Mouse (Mus musculus) heart, embryonic 14.5 days (tissue): ENCODE measurements around the gene Pradc1. TPM values are rescaled to one million over a fixed set of nuclear protein-coding genes. Genes with fewer than 3 reads are reported as not detected.

Source experiments
- ATAC-seq: fragments of 200-750 bp; cut with Nextera tagmentation; 2 replicates; pipeline ENCODE4 v1.8.0; 2017; ENCODE audit warnings: low read depth, moderate TSS enrichment; ENCODE audit not compliant: insufficient number of reproducible peaks, insufficient read depth, low FRiP score
- H3K27ac ChIP-seq, 2 experiments: fragments of 200-500 bp in 1 of 2; fragments of 300-500 bp in 1 of 2; sonication (generic) in 1 of 2; replicated peaks in 1 of 2; 2 replicates each; pipeline ENCODE4 v1.5.1; 2012 to 2014; ENCODE audit warnings: low read depth in 2 of 2, low read length in 2 of 2, control low read depth in 1 of 2, mild to moderate bottlenecking in 1 of 2, mixed read lengths in 1 of 2; ENCODE audit not compliant: control insufficient read depth in 1 of 2, insufficient read depth in 1 of 2
- H3K27me3 ChIP-seq: fragments of 300-500 bp; sonication (generic); 2 replicates; pipeline ENCODE4 v1.6.1; 2014; ENCODE audit warnings: mild to moderate bottlenecking, low read length, control low read depth; ENCODE audit not compliant: control insufficient read depth, insufficient read depth
- H3K36me3 ChIP-seq: fragments of 300-500 bp; sonication (generic); 2 replicates; pipeline ENCODE4 v1.6.1; 2014; ENCODE audit warnings: mild to moderate bottlenecking, control low read depth, low read length, mixed read lengths; ENCODE audit not compliant: control insufficient read depth, insufficient read depth
- H3K4me1 ChIP-seq, 2 experiments: fragments of 200-500 bp in 1 of 2; fragments of 300-500 bp in 1 of 2; sonication (generic) in 1 of 2; 2 replicates each; pipeline ENCODE4 v1.6.1; 2012 to 2014; ENCODE audit warnings: low read length in 2 of 2, control low read depth in 1 of 2, mixed read lengths in 1 of 2; ENCODE audit not compliant: control insufficient read depth in 2 of 2, insufficient read depth in 2 of 2
- H3K4me2 ChIP-seq: fragments of 300-500 bp; sonication (generic); 2 replicates; pipeline ENCODE4 v1.6.1; 2014; ENCODE audit warnings: mild to moderate bottlenecking, low read length
- H3K4me3 ChIP-seq, 2 experiments: fragments of 200-500 bp in 1 of 2; fragments of 300-500 bp in 1 of 2; sonication (generic) in 1 of 2; 2 replicates each; pipeline ENCODE4 v1.5.1; 2012 to 2014; ENCODE audit warnings: low read length in 2 of 2, mild to moderate bottlenecking in 2 of 2, control low read depth in 1 of 2, low read depth in 1 of 2, moderate library complexity in 1 of 2; ENCODE audit not compliant: control insufficient read depth in 1 of 2, insufficient read depth in 1 of 2
- H3K9ac ChIP-seq: fragments of 300-500 bp; sonication (generic); 2 replicates; pipeline ENCODE4 v1.6.1; 2014; ENCODE audit warnings: mild to moderate bottlenecking, low read length
- H3K9me3 ChIP-seq: fragments of 300-500 bp; sonication (generic); 2 replicates; pipeline ENCODE4 v1.6.1; 2016; ENCODE audit warnings: low read length, control low read depth; ENCODE audit not compliant: control insufficient read depth
- WGBS: fragments of 180-500 bp; shearing (Covaris S2); extraction: QIAGEN DNeasy Blood & Tissue Kit; methylation state at CpG from one replicate; pipeline ENCODE4 v1.1.7; 2014; 5-methylcytosine and 5-hydroxymethylcytosine counted together
- polyA plus RNA-seq: library from polyadenylated mRNA; unstranded; fragments of >200 nt; fragmentation: Nextera tagmentation; extraction: Ambion mirVana; gene quantifications from 2 replicates; pipeline ENCODE4 v1.2.1, GENCODE M21; 2014

Gene Pradc1
- polyA plus RNA-seq, 1 experiment from 2014 or later: 26.0 TPM

DNA sequence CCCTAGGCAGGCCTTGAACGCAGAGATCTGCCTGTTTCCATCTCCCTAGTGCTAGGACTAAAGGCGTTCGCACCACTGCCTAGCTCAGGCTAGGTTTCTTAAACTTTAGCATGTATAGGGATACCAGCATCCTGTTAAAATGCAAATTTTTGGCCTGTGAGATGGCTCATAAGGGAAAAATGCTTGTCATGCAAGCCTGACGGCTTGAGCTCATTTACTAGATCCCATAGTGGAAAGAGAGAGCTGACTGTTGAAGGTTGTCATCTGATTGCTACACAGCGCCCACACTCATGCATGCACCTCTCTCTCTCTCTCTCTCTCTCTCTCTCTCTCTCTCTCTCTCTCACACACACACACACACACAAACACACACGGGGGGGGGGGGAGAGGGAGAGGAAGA lies 15.1 kb downstream of the Pradc1 start:
- Histone ChIP-seq H3K9me3 (no peaks in the 10 kb centered on the region), H3K9ac (no peak overlapping the region), H3K4me3 (no peak overlapping the region), H3K4me1 (peaks cover 3 to 7% of the 10 kb centered on the region in 2 experiments; a peak in 2 of 4 replicates), H3K27me3 (no peaks in the 10 kb centered on the region), H3K4me2 (no peak overlapping the region), H3K27ac (no peak overlapping the region), H3K36me3 (peaks cover 36% of the 10 kb centered on the region)
- ATAC-seq: no peak
- WGBS: 71% methylated on average over 5 of the region's 6 CpGs

DNA sequence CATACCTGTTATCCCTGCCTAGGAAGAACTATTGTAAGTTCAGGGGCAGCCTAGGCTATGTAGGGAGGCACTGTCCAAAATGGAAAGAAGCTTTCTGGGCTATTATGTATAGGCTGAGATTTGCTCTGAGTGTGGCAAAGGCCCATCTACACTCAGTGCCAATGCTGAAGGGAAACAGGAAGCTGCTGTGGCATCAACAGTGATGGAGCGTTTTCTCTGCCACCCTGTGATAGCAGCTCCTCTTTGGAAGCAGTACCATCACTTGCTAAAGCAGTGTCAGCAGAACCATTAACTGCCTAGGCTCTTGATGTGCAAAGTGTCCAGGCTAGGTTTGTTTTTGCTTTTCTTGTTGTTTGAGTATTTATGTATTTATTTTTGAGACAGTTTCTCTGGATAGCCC lies 15.6 kb downstream of the Pradc1 start:
- 79% methylated on average over 1 of the region's 1 CpGs for WGBS

DNA sequence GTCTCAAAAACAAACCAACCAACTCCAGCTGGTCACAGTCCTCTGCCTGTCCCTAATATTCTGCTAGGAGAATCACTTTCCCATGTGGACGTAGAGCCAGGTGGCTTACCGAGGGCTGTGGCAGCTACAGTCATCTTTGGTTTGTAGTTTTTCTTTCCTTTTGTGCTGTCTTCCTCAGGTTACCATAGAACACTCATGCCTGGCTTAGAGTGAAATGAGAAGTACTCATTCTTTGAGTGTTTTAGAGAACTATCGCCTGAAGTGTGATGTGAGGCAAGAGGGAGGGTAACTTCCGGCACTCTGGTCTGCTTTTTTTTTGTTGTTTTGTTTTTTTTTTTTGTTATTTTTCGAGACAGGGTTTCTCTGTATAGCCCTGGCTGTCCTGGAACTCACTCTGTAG lies 17.9 kb downstream of the Pradc1 start:
- Histone ChIP-seq H3K9me3 (no peaks in the 10 kb centered on the region), H3K27ac (no peak overlapping the region), H3K4me1 (peaks cover 5 to 7% of the 10 kb centered on the region in 2 experiments; a peak in 2 of 4 replicates), H3K9ac (no peak overlapping the region), H3K36me3 (peaks cover 8% of the 10 kb centered on the region), H3K27me3 (no peaks in the 10 kb centered on the region), H3K4me3 (no peak overlapping the region), H3K4me2 (no peak overlapping the region)
- ATAC-seq: no peak
- 88% methylated on average over 5 of the region's 5 CpGs for WGBS

More for the DNA sequence above, 15.6 kb downstream of the Pradc1 start:
- ATAC-seq: no peak
- H3K27ac ChIP-seq: no peak overlapping the region
- no peak overlapping the region for H3K9ac ChIP-seq
- peaks cover 5 to 7% of the 10 kb centered on the region in 2 experiments; a peak in 2 of 4 replicates for H3K4me1 ChIP-seq
- H3K4me2 ChIP-seq: no peak overlapping the region
- H3K4me3 ChIP-seq: no peak overlapping the region
- H3K36me3 ChIP-seq: peaks cover 31% of the 10 kb centered on the region
- no peaks in the 10 kb centered on the region for H3K27me3 ChIP-seq
- no peaks in the 10 kb centered on the region for H3K9me3 ChIP-seq

DNA sequence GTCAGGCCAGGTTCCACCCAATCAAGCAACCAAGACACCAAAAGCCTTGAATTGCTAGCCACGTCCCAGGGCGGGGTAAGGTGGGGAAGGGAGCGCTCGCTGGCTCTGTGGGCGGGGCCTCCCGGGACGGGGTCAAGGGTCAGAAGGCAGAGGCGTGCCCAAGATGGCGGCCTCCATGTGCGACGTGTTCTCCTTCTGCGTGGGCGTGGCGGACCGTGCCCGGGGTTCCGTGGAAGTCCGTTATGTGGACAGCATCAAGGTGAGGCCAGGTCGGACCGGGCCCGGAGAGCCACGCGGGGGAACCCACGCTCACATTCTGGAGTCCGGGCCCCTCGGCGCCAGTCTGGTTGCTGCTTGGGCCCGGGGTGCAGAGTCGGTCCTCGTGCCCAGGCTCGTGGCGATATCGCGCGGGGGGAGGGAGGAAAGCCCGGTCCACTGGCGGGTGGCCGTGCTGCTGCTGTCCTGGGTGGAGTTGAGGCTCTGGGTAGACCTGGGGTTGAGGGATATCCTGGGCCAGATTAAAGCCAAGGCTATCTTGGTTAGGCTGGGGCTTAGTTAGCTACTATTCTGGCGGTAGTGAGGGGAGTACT lies 19.8 kb downstream of the Pradc1 start, which contains the start of gene Smyd5:
Smyd5 (plus strand) TSS at position 148 of the 590 bp plus-strand sequence.
- Histone ChIP-seq H3K36me3 (no peaks in the 10 kb centered on the region), H3K27ac (no peak within 1 kb of the TSS), H3K9me3 (no peaks in the 10 kb centered on the region), H3K4me3 (peak within 1 kb of the TSS; percentile 70 to 94), H3K9ac (peak within 1 kb of the TSS; percentile 86), H3K27me3 (peaks cover 4% of the 10 kb centered on the region; the same call in 1 of the 2 replicates), H3K4me2 (peak within 1 kb of the TSS; percentile 91), H3K4me1 (peaks cover 5 to 7% of the 10 kb centered on the region in 2 experiments; a peak in 2 of 4 replicates)
- under 1% methylated on average over 39 of the region's 39 CpGs for WGBS
- peak; percentile 78 for ATAC-seq

DNA sequence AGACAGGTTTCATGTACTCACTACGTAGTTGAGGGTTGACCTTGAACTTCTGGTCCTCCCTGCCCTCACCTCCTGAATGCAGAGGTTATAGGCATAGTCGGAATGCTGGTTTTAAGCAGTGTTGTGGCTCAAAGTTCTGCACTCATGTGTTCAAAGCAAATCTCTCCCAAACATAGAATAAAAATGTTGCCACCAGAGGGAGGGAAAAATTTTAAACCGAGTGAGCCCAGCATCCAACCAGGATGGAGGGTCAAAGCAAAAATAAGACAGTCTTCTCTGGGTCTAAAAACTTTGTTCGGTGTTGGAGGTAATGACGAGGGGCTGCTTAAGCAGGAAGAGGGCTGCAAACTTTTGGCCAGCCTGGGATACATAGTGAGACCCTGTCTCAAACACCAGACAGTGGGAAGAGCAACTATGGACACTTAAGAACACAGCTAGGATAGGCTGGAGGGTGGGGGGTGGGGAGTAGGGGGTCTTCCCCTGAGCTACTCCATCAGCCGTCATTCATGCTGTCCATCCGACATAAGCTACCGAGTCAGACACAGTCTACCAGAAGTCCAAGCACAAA lies 20.4 kb downstream of the Pradc1 start:
- no peak for ATAC-seq
- H3K36me3 ChIP-seq: no peaks in the 10 kb centered on the region
- peak overlapping the region; percentile 91 for H3K4me2 ChIP-seq
- 55% methylated on average over 8 of the region's 8 CpGs for whole genome bisulfite sequencing
- peaks cover 5 to 7% of the 10 kb centered on the region in 2 experiments; a peak in 2 of 4 replicates for H3K4me1 ChIP-seq
- H3K27me3 ChIP-seq: peaks cover 8% of the 10 kb centered on the region; the same call in 1 of the 2 replicates
- H3K9ac ChIP-seq: peak overlapping the region; percentile 86
- no peak overlapping the region for H3K27ac ChIP-seq
- H3K9me3 ChIP-seq: no peaks in the 10 kb centered on the region
- peak overlapping the region; percentile 70 to 94 for H3K4me3 ChIP-seq

DNA sequence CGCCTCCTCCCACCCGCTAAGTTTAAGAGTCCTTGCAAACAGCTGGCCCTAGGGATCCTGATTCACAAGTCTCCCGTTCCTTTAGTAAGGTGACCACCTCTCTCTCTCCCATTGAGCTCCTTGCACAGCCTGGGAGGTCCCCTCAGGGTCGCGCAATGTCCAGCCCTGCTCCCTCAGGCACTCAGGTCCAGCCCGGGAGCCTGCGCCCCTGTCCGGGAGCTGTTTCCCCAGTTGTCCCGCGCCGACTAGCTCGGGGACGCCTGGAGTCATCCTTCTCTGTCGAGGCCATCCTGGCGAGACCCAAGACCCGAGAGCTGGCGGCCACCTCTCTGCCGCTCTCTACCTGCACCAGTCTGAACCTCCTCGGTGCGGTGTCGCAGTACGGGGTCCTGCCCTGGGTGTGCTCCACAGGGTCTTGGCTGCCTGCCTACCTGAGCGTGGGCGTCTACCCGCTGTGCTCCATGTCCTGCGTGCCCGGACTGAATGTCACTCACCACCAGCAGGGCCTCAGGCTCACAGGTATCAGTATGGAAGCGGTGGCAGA lies 27.9 kb downstream of the Pradc1 start, which contains the start of gene Noto:
Noto (plus strand) TSS at position 51 of the 544 bp plus-strand sequence.
- Histone ChIP-seq H3K36me3 (no peaks in the 10 kb centered on the region), H3K27me3 (peaks cover 31% of the 10 kb centered on the region), H3K9me3 (no peaks in the 10 kb centered on the region), H3K4me1 (no peaks in the 10 kb centered on the region), H3K4me3 (no peak within 1 kb of the TSS; a peak in 1 of 4 replicates), H3K9ac (peak within 1 kb of the TSS; percentile 17; the same call in 1 of the 2 replicates), H3K4me2 (peak within 1 kb of the TSS; percentile 47), H3K27ac (no peak within 1 kb of the TSS)
- 11% methylated on average over 28 of the region's 28 CpGs for WGBS
- ATAC-seq: no peak

DNA sequence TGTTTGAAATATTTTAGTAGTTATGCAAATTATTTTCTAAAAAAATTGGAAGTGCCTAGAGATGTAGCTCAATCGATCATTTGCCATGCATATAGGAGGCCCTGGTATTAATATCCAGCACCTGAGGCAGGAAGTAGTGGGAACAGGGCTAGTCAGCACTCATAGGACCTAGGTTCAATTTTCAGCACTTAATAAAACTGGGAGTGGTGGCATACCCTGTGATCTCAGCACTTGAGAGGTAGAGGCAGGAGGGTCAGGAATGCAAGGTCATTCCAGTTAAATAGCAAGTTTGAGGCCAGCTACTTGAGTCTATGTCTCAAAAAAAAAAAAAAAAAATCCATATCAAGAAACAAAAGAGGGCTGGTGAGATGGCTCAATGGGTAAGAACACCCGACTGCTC lies 32.6 kb downstream of the Pradc1 start:
- Histone ChIP-seq H3K4me2 (no peak overlapping the region), H3K4me3 (no peak overlapping the region), H3K36me3 (no peaks in the 10 kb centered on the region), H3K27me3 (peaks cover 22% of the 10 kb centered on the region), H3K4me1 (no peaks in the 10 kb centered on the region), H3K9me3 (no peaks in the 10 kb centered on the region), H3K27ac (no peak overlapping the region), H3K9ac (no peak overlapping the region)
- no peak for ATAC-seq
- 66% methylated on average over 2 of the region's 2 CpGs for WGBS
